Mouse (Mus musculus): ENCODE measurements at regions not wholly inside any gene's neighbourhood (a gene's known extent, or its start where the extent isn't known, plus 50 kb on each side); places are given as distances from the start of the nearest gene placed in this dataset.

DNA sequence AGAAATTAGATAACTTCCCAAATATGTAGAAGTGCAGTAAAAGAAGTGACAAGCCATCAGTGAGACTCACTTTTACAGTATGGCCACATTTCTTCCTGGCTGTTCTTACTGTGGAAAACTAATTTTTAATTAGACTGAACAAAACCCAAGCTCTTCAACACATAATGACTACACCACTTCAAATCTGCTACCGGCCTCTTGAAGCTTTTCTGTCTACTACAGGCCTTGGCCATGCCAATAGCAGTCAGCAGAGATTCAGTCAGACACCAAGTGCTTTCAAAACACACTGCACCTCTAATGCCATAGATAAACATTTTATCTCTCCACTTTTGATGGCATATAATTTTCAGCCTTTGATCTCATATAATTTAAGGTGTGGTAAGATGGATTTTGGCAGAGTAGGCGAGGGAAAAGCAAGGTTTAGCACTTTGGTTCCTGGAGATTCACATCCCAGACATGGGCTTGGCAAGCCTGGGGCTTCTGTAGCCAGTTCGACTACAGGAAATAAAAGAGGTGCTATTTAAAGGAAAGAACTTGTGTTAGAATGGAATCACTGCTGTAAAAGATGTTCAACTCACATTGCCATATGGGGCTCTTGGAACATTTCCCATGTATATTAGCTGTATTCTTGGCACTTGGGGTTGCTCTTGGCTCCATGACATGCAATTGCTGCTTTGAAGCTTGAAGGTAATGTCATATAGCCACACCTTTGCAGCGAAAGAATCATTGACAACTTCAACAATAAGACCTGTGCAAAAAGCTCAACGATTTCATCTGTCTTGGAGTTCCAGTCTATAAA, 941.9 kb downstream of the Efnb2 start:
- ATAC-seq (ENCODE audit: low FRiP score, low TSS enrichment) (no peak), DNase-seq (no peak)
- H3K27ac ChIP-seq (replicated peaks; ENCODE audit: low read depth, low read length), result no peak overlapping the region
- H3K4me3 ChIP-seq (replicated peaks; ENCODE audit: low read depth, low read length), result no peak overlapping the region
- no peaks in the 10 kb centered on the region for H3K9me3 ChIP-seq (ENCODE audit: control insufficient read depth, low read length)
- WGBS, result 88% methylated on average over 5 of the region's 5 CpGs
- no peak overlapping the region for H3K9ac ChIP-seq (replicated peaks; ENCODE audit: low read length)
- H3K27me3 ChIP-seq (ENCODE audit: control insufficient read depth, insufficient read depth, low read length), result no peaks in the 10 kb centered on the region
- no peaks in the 10 kb centered on the region for H3K36me3 ChIP-seq (ENCODE audit: control insufficient read depth, insufficient read depth, low read length)
- H3K4me1 ChIP-seq (ENCODE audit: control insufficient read depth, insufficient read depth, low read length), result no peaks in the 10 kb centered on the region
- H3K4me2 ChIP-seq (ENCODE audit: low read length), result no peak overlapping the region

DNA sequence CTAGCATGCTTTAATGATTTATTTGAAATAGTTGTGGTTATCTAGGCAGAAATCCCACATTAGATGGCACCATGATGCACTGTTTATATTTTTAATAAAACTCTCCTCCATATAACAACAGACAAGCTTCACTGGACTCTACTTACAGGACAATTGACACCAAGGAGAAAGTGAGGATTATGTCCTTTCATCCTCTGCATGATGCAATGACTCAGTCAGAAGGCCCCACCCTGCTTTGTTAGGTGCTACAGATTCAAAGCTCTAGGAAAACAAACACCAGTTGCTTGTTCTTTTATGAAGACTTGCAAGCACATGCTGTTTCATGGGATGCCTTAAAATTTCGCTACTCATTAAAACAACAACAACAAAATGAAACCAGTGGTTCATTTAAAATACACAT, 950.3 kb downstream of the Efnb2 start:
- no peaks in the 10 kb centered on the region for H3K27me3 ChIP-seq (ENCODE audit: control insufficient read depth, insufficient read depth, low read length)
- H3K4me2 ChIP-seq (ENCODE audit: low read length), result no peak overlapping the region
- H3K4me3 ChIP-seq (replicated peaks; ENCODE audit: low read depth, low read length), result no peak overlapping the region
- H3K4me1 ChIP-seq (ENCODE audit: control insufficient read depth, insufficient read depth, low read length), result no peaks in the 10 kb centered on the region
- no peak for DNase-seq
- H3K27ac ChIP-seq (replicated peaks; ENCODE audit: low read depth, low read length), result no peak overlapping the region
- H3K9me3 ChIP-seq (ENCODE audit: control insufficient read depth, low read length), result no peaks in the 10 kb centered on the region
- no peak overlapping the region for H3K9ac ChIP-seq (replicated peaks; ENCODE audit: low read length)
- H3K36me3 ChIP-seq (ENCODE audit: control insufficient read depth, insufficient read depth, low read length), result no peaks in the 10 kb centered on the region
- WGBS, result 60% methylated on average over 1 of the region's 1 CpGs
- ATAC-seq (ENCODE audit: low FRiP score, low TSS enrichment), result no peak

DNA sequence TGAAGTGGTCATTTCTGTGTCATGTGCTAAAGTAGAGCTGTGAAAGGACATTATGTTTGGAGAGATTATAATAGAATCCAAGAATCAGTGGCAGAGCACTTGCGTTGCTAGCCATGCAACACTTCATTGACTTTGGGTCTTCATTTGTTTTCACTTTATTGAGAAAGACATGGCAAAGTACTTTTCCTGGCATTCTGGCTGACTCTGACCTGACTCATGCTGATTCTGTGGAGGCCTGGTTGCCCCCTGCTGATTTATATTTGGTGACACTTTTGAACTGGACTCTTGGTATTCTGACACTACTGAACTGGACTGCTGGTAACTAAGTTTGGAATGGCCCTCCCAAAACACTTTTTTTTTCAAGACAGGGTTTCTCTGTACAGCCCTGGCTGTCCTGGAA, 951.6 kb downstream of the Efnb2 start:
- 89% methylated on average over 1 of the region's 1 CpGs for WGBS
- ATAC-seq (ENCODE audit: low FRiP score, low TSS enrichment) (no peak), DNase-seq (no peak)
- no peak overlapping the region for H3K4me3 ChIP-seq (replicated peaks; ENCODE audit: low read depth, low read length)
- H3K27ac ChIP-seq (replicated peaks; ENCODE audit: low read depth, low read length), result no peak overlapping the region
- H3K9ac ChIP-seq (replicated peaks; ENCODE audit: low read length), result no peak overlapping the region
- H3K9me3 ChIP-seq (ENCODE audit: control insufficient read depth, low read length), result no peaks in the 10 kb centered on the region
- no peaks in the 10 kb centered on the region for H3K4me1 ChIP-seq (ENCODE audit: control insufficient read depth, insufficient read depth, low read length)
- H3K4me2 ChIP-seq (ENCODE audit: low read length), result no peak overlapping the region
- H3K27me3 ChIP-seq (ENCODE audit: control insufficient read depth, insufficient read depth, low read length), result no peaks in the 10 kb centered on the region
- H3K36me3 ChIP-seq (ENCODE audit: control insufficient read depth, insufficient read depth, low read length), result no peaks in the 10 kb centered on the region

DNA sequence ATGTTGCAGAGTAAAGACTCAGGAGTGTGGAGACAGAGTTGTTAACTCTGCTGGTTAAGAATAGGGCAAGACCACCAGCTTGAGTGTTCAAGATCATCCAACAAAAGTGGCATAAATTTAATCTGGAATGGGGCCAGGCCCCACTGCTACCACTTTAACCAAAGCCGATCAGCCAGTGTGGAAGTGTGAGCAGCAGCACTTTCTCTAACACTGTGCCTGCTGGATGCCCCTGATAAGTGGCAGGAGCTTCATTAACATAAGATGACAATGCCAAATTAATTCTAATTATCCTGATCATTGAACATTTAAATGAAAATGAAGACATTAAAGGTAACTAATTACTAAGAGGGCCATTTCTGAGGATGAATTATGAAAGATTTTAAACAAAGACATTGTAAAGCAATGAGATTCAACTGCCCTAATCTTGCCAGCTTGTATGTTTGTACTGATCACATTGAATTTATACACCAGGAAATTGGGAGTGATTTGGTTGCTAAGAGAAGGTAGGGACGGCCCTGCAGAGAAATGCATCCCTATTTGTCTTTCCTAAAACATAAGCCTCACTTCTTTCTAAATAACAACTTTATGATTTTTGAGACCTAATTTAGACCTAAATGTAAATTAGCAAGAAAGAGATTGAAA, 969.6 kb downstream of the Efnb2 start:
- Histone ChIP-seq H3K4me3 (replicated peaks; ENCODE audit: low read depth, low read length) (no peak overlapping the region), H3K27ac (replicated peaks; ENCODE audit: low read depth, low read length) (no peak overlapping the region), H3K36me3 (ENCODE audit: control insufficient read depth, insufficient read depth, low read length) (no peaks in the 10 kb centered on the region), H3K27me3 (ENCODE audit: control insufficient read depth, insufficient read depth, low read length) (no peaks in the 10 kb centered on the region), H3K9me3 (ENCODE audit: control insufficient read depth, low read length) (no peaks in the 10 kb centered on the region), H3K4me1 (ENCODE audit: control insufficient read depth, insufficient read depth, low read length) (no peaks in the 10 kb centered on the region), H3K9ac (replicated peaks; ENCODE audit: low read length) (no peak overlapping the region), H3K4me2 (ENCODE audit: low read length) (no peak overlapping the region)
- DNase-seq, result peak; percentile 43
- peak; percentile 75 for ATAC-seq (ENCODE audit: low FRiP score, low TSS enrichment)
- 63% methylated on average over 2 of the region's 2 CpGs for WGBS

DNA sequence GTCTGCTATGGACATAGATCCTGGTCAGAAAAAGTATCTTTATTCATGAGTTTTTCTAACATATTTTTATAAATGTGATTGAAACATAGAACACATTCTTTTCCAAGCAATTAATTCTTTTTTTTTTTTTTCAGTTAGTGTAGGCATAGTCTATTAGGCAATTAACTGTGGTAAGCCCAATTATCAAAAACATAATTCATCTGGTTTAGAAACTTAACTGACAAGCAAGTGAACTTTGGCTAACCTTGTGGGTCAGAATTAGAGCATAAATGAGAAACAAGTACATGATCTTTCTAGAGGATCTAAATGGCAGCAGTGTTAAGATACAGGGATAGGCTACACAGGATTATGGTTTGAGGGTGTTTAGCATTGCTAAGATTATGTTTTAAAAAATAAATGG, 1007.2 kb downstream of the Efnb2 start:
- H3K27ac ChIP-seq (replicated peaks; ENCODE audit: low read depth, low read length), result no peak overlapping the region
- H3K4me3 ChIP-seq (replicated peaks; ENCODE audit: low read depth, low read length), result no peak overlapping the region
- no peak overlapping the region for H3K9ac ChIP-seq (replicated peaks; ENCODE audit: low read length)
- H3K4me1 ChIP-seq (ENCODE audit: control insufficient read depth, insufficient read depth, low read length), result no peaks in the 10 kb centered on the region
- no peaks in the 10 kb centered on the region for H3K27me3 ChIP-seq (ENCODE audit: control insufficient read depth, insufficient read depth, low read length)
- DNase-seq, result no peak
- ATAC-seq (ENCODE audit: low FRiP score, low TSS enrichment), result no peak
- no peaks in the 10 kb centered on the region for H3K9me3 ChIP-seq (ENCODE audit: control insufficient read depth, low read length)
- no peaks in the 10 kb centered on the region for H3K36me3 ChIP-seq (ENCODE audit: control insufficient read depth, insufficient read depth, low read length)
- H3K4me2 ChIP-seq (ENCODE audit: low read length), result no peak overlapping the region
